Mouse (Mus musculus): Measurements from ENCODE around the gene Rps6kl1. TPM values are rescaled to one million over a fixed set of nuclear protein-coding genes. Genes with fewer than 3 reads are reported as not detected.
A peak's percentile ranks its signal among the peaks of the same experiment; 100 is the strongest.

Gene Rps6kl1
- polyA plus RNA-seq, 1 experiment from 2014 or later = 2.1 TPM

GRCm38 (mm10) chr12:85169117-85169858 is 18.2 kb upstream of the Rps6kl1 start:
- H3K4me1 ChIP-seq (ENCODE audit: control insufficient read depth, insufficient read depth, low read length) = no peaks in the 10 kb centered on the region
- peak overlapping the region; percentile 11; the same call in 1 of the 2 replicates for H3K4me3 ChIP-seq (ENCODE audit: low read depth, low read length)
- H3K9me3 ChIP-seq (ENCODE audit: control insufficient read depth, low read length) = no peaks in the 10 kb centered on the region
- DNase-seq (ENCODE audit: low spot score, missing footprints) (peak; percentile 98), ATAC-seq (ENCODE audit: low FRiP score) (peak; percentile 83; the same call in 1 of the 2 replicates)
- peak overlapping the region; percentile 33 for H3K4me2 ChIP-seq
- H3K36me3 ChIP-seq (ENCODE audit: control insufficient read depth, insufficient read depth, low read length) = no peaks in the 10 kb centered on the region
- WGBS = 26% methylated on average over 27 of the region's 27 CpGs
- no peak overlapping the region for H3K27ac ChIP-seq (ENCODE audit: low read depth, low read length)
- peak overlapping the region; percentile 31; the same call in 1 of the 2 replicates for H3K9ac ChIP-seq (ENCODE audit: low read length)
- no peaks in the 10 kb centered on the region for H3K27me3 ChIP-seq (ENCODE audit: control insufficient read depth, insufficient read depth, low read length)

GRCm38 (mm10) chr12:85166631-85167030 is 15.6 kb upstream of the Rps6kl1 start:
- H3K4me2 ChIP-seq = no peak overlapping the region
- DNase-seq (ENCODE audit: low spot score, missing footprints) (no peak), ATAC-seq (ENCODE audit: low FRiP score) (no peak)
- H3K27me3 ChIP-seq (ENCODE audit: control insufficient read depth, insufficient read depth, low read length) = no peaks in the 10 kb centered on the region
- H3K36me3 ChIP-seq (ENCODE audit: control insufficient read depth, insufficient read depth, low read length) = no peaks in the 10 kb centered on the region
- H3K4me3 ChIP-seq (ENCODE audit: low read depth, low read length) = no peak overlapping the region
- WGBS = 90% methylated on average over 9 of the region's 9 CpGs
- no peaks in the 10 kb centered on the region for H3K4me1 ChIP-seq (ENCODE audit: control insufficient read depth, insufficient read depth, low read length)
- H3K27ac ChIP-seq (ENCODE audit: low read depth, low read length) = no peak overlapping the region
- H3K9me3 ChIP-seq (ENCODE audit: control insufficient read depth, low read length) = no peaks in the 10 kb centered on the region
- H3K9ac ChIP-seq (ENCODE audit: low read length) = no peak overlapping the region

- no peak overlapping the region for H3K27ac ChIP-seq (ENCODE audit: low read depth, low read length)
- H3K9ac ChIP-seq (ENCODE audit: low read length) = no peak overlapping the region
- no peak overlapping the region for H3K4me2 ChIP-seq
- no peaks in the 10 kb centered on the region for H3K27me3 ChIP-seq (ENCODE audit: control insufficient read depth, insufficient read depth, low read length)
- DNase-seq (ENCODE audit: low spot score, missing footprints) (no peak), ATAC-seq (ENCODE audit: low FRiP score) (no peak)
- no peaks in the 10 kb centered on the region for H3K4me1 ChIP-seq (ENCODE audit: control insufficient read depth, insufficient read depth, low read length)
- no peaks in the 10 kb centered on the region for H3K36me3 ChIP-seq (ENCODE audit: control insufficient read depth, insufficient read depth, low read length)
- WGBS = 86% methylated on average over 5 of the region's 5 CpGs
- no peak overlapping the region for H3K4me3 ChIP-seq (ENCODE audit: low read depth, low read length)
- no peaks in the 10 kb centered on the region for H3K9me3 ChIP-seq (ENCODE audit: control insufficient read depth, low read length)
Measured at GRCm38 (mm10) chr12:85164996-85165395, 13.9 kb upstream of the Rps6kl1 start.

- DNase-seq (ENCODE audit: low spot score, missing footprints) (no peak), ATAC-seq (ENCODE audit: low FRiP score) (no peak)
- no peaks in the 10 kb centered on the region for H3K36me3 ChIP-seq (ENCODE audit: control insufficient read depth, insufficient read depth, low read length)
- H3K27ac ChIP-seq (ENCODE audit: low read depth, low read length) = no peak overlapping the region
- H3K9ac ChIP-seq (ENCODE audit: low read length) = no peak overlapping the region
- no peaks in the 10 kb centered on the region for H3K27me3 ChIP-seq (ENCODE audit: control insufficient read depth, insufficient read depth, low read length)
- H3K9me3 ChIP-seq (ENCODE audit: control insufficient read depth, low read length) = no peaks in the 10 kb centered on the region
- no peak overlapping the region for H3K4me3 ChIP-seq (ENCODE audit: low read depth, low read length)
- H3K4me2 ChIP-seq = no peak overlapping the region
- 82% methylated on average over 5 of the region's 5 CpGs for WGBS
- no peaks in the 10 kb centered on the region for H3K4me1 ChIP-seq (ENCODE audit: control insufficient read depth, insufficient read depth, low read length)
Measured at GRCm38 (mm10) chr12:85159592-85159991, 8.5 kb upstream of the Rps6kl1 start.

GRCm38 (mm10) chr12:85158801-85159200 is 7.7 kb upstream of the Rps6kl1 start:
- Histone ChIP-seq H3K9ac (ENCODE audit: low read length) (no peak overlapping the region), H3K4me2 (no peak overlapping the region), H3K36me3 (ENCODE audit: control insufficient read depth, insufficient read depth, low read length) (no peaks in the 10 kb centered on the region), H3K4me1 (ENCODE audit: control insufficient read depth, insufficient read depth, low read length) (no peaks in the 10 kb centered on the region), H3K27me3 (ENCODE audit: control insufficient read depth, insufficient read depth, low read length) (no peaks in the 10 kb centered on the region), H3K9me3 (ENCODE audit: control insufficient read depth, low read length) (no peaks in the 10 kb centered on the region), H3K4me3 (ENCODE audit: low read depth, low read length) (no peak overlapping the region), H3K27ac (ENCODE audit: low read depth, low read length) (no peak overlapping the region)
- ATAC-seq (ENCODE audit: low FRiP score) (no peak), DNase-seq (ENCODE audit: low spot score, missing footprints) (no peak)
- WGBS = 91% methylated on average over 8 of the region's 8 CpGs

- no peaks in the 10 kb centered on the region for H3K27me3 ChIP-seq (ENCODE audit: control insufficient read depth, insufficient read depth, low read length)
- no peaks in the 10 kb centered on the region for H3K36me3 ChIP-seq (ENCODE audit: control insufficient read depth, insufficient read depth, low read length)
- H3K4me2 ChIP-seq = no peak overlapping the region
- H3K9me3 ChIP-seq (ENCODE audit: control insufficient read depth, low read length) = no peaks in the 10 kb centered on the region
- no peak for DNase-seq (ENCODE audit: low spot score, missing footprints)
- no peak for ATAC-seq (ENCODE audit: low FRiP score)
- H3K27ac ChIP-seq (ENCODE audit: low read depth, low read length) = no peak overlapping the region
- H3K4me3 ChIP-seq (ENCODE audit: low read depth, low read length) = no peak overlapping the region
- no peaks in the 10 kb centered on the region for H3K4me1 ChIP-seq (ENCODE audit: control insufficient read depth, insufficient read depth, low read length)
- no peak overlapping the region for H3K9ac ChIP-seq (ENCODE audit: low read length)
- 88% methylated on average over 14 of the region's 14 CpGs for WGBS
Measured at GRCm38 (mm10) chr12:85157797-85158460, 6.9 kb upstream of the Rps6kl1 start.

GRCm38 (mm10) chr12:85156324-85156723 is 5.3 kb upstream of the Rps6kl1 start:
- ATAC-seq (ENCODE audit: low FRiP score) = no peak
- H3K9me3 ChIP-seq (ENCODE audit: control insufficient read depth, low read length) = no peaks in the 10 kb centered on the region
- no peak overlapping the region for H3K27ac ChIP-seq (ENCODE audit: low read depth, low read length)
- peaks cover 3% of the 10 kb centered on the region; the same call in 1 of the 2 replicates for H3K27me3 ChIP-seq (ENCODE audit: control insufficient read depth, insufficient read depth, low read length)
- H3K36me3 ChIP-seq (ENCODE audit: control insufficient read depth, insufficient read depth, low read length) = no peaks in the 10 kb centered on the region
- H3K4me1 ChIP-seq (ENCODE audit: control insufficient read depth, insufficient read depth, low read length) = no peaks in the 10 kb centered on the region
- H3K9ac ChIP-seq (ENCODE audit: low read length) = no peak overlapping the region
- no peak overlapping the region for H3K4me2 ChIP-seq
- H3K4me3 ChIP-seq (ENCODE audit: low read depth, low read length) = no peak overlapping the region
- DNase-seq (ENCODE audit: low spot score, missing footprints) = no peak
- WGBS = 76% methylated on average over 6 of the region's 6 CpGs

GRCm38 (mm10) chr12:85153011-85153410 is 1.9 kb upstream of the Rps6kl1 start:
- no peak overlapping the region for H3K9ac ChIP-seq (ENCODE audit: low read length)
- peaks cover 7% of the 10 kb centered on the region for H3K27me3 ChIP-seq (ENCODE audit: control insufficient read depth, insufficient read depth, low read length)
- H3K9me3 ChIP-seq (ENCODE audit: control insufficient read depth, low read length) = no peaks in the 10 kb centered on the region
- 72% methylated on average over 3 of the region's 3 CpGs for WGBS
- H3K4me2 ChIP-seq = no peak overlapping the region
- DNase-seq (ENCODE audit: low spot score, missing footprints) (no peak), ATAC-seq (ENCODE audit: low FRiP score) (no peak)
- H3K36me3 ChIP-seq (ENCODE audit: control insufficient read depth, insufficient read depth, low read length) = no peaks in the 10 kb centered on the region
- H3K4me3 ChIP-seq (ENCODE audit: low read depth, low read length) = no peak overlapping the region
- H3K4me1 ChIP-seq (ENCODE audit: control insufficient read depth, insufficient read depth, low read length) = peaks cover 8% of the 10 kb centered on the region; the same call in 1 of the 2 replicates
- H3K27ac ChIP-seq (ENCODE audit: low read depth, low read length) = no peak overlapping the region

GRCm38 (mm10) chr12:85150321-85151001 is 603 bp downstream of the Rps6kl1 start:
- Histone ChIP-seq H3K27me3 (ENCODE audit: control insufficient read depth, insufficient read depth, low read length) (peaks cover 7% of the 10 kb centered on the region), H3K9ac (ENCODE audit: low read length) (peak overlapping the region; percentile 44), H3K4me3 (ENCODE audit: low read depth, low read length) (peak overlapping the region; percentile 35), H3K9me3 (ENCODE audit: control insufficient read depth, low read length) (no peaks in the 10 kb centered on the region), H3K4me1 (ENCODE audit: control insufficient read depth, insufficient read depth, low read length) (peaks cover 8% of the 10 kb centered on the region; the same call in 1 of the 2 replicates), H3K4me2 (peak overlapping the region; percentile 49), H3K36me3 (ENCODE audit: control insufficient read depth, insufficient read depth, low read length) (no peaks in the 10 kb centered on the region), H3K27ac (ENCODE audit: low read depth, low read length) (no peak overlapping the region)
- ATAC-seq (ENCODE audit: low FRiP score) (peak; percentile 40; the same call in 1 of the 2 replicates), DNase-seq (ENCODE audit: low spot score, missing footprints) (no peak)
- WGBS = 7% methylated on average over 20 of the region's 20 CpGs

All from midbrain, embryonic 11.5 days (tissue).